ENCODE assay signal across 7 mouse cellular contexts in the genomic region with DNA sequence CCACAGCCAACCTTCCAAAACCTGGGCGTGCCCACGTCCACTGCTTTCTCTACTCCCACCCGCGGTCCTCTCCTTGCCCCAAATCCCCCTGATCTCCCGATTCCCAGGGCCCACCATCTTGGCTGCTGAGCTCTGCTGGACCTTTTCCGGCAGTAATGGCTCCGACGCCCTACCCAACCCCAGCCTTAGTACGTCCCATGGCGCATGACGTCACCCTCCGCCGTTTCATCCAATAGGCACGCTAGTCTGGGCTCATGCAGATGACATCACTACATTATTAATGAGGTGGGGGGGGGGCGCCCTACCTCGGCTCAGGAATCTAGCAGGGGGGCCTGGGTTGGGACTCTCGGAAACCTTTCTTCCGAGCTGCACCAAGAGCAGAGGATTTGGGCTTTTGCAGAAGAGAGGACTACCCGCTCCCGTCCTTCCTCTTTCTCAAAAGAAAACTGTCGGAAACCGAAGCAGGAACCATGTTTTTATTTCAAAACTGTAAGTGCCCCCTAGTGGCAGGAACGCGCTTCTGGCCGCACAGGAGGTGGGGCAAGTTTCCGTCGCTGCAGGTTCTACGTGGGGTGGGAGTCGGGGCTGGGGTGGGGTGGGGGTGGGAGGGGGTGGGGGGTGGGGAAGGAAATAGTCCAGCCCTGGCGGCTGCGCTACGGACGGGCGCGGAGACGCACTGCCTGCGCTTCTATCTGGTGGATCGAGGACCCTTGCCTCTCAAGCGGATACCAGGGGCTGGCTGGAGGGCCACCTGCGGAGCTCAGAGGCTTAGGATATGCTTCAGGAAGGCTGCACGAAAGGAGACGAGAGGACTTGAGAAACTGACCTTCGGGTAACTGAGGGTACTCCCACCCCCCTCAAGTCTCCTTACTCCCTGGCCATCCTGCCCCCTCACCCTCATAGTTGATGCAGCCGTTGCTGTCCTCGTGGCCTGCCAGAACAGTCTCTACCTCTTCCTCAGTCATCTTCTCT. TPM values are rescaled to one million over a fixed set of nuclear protein-coding genes. Genes with fewer than 3 reads are reported as not detected.
A peak's percentile ranks its signal among the peaks of the same experiment; 100 is the strongest.
DNase-seq lines count a peak whose midpoint lies in the region; ATAC-seq lines count a peak whose summit lies in the region.

A gene (minus strand): TSS at position 451 of the 972 bp plus-strand sequence.

- peak within 1 kb of the TSS; percentile 80 for H3K4me3 ChIP-seq in embryonic facial prominence, embryonic 12.5 days
- peak within 1 kb of the TSS; percentile 86 for H3K4me3 ChIP-seq in limb, embryonic 11.5 days (ENCODE audit: low read depth, low read length)
- peak within 1 kb of the TSS; percentile 81 for H3K4me3 ChIP-seq in midbrain, embryonic 14.5 days (replicated peaks; ENCODE audit: low read depth, low read length)

- H3K27ac ChIP-seq in embryonic facial prominence, embryonic 12.5 days: peak within 1 kb of the TSS; percentile 94
- peak within 1 kb of the TSS; percentile 73 for H3K27ac ChIP-seq in limb, embryonic 11.5 days (replicated peaks; ENCODE audit: low read depth, low read length)
- peak within 1 kb of the TSS; percentile 91 for H3K27ac ChIP-seq in midbrain, embryonic 14.5 days (replicated peaks; ENCODE audit: low read depth, low read length)

- H3K36me3 ChIP-seq in embryonic facial prominence, embryonic 12.5 days: peaks cover 31% of the 10 kb centered on the region
- peaks cover 18% of the 10 kb centered on the region for H3K36me3 ChIP-seq in limb, embryonic 11.5 days (ENCODE audit: control insufficient read depth, insufficient read depth, low read length)
- H3K36me3 ChIP-seq in midbrain, embryonic 14.5 days (ENCODE audit: control insufficient read depth, insufficient read depth, low read length): peaks cover 30% of the 10 kb centered on the region

- H3K9ac ChIP-seq in embryonic facial prominence, embryonic 12.5 days: peak within 1 kb of the TSS; percentile 84
- H3K9ac ChIP-seq in limb, embryonic 11.5 days (ENCODE audit: low read length): peak within 1 kb of the TSS; percentile 79
- H3K9ac ChIP-seq in midbrain, embryonic 14.5 days (replicated peaks; ENCODE audit: low read length): peak within 1 kb of the TSS; percentile 72

- DNase-seq in adrenal gland, postnatal 25 days: peak; percentile 98
- DNase-seq in heart, adult 11 months: peak; percentile 100
- DNase-seq in kidney, adult 18-20 months: peak; percentile 99
- peak; percentile 99 for DNase-seq in limb, embryonic 11.5 days (ENCODE audit: low spot score)
- peak; percentile 99 for DNase-seq in midbrain, embryonic 14.5 days
- DNase-seq in spleen, adult 18-20 months: peak; percentile 95 to 96

- H3K4me2 ChIP-seq in embryonic facial prominence, embryonic 12.5 days (replicated peaks): peak within 1 kb of the TSS; percentile 65
- peak within 1 kb of the TSS; percentile 77 for H3K4me2 ChIP-seq in limb, embryonic 11.5 days (ENCODE audit: low read depth, severe bottlenecking)
- peak within 1 kb of the TSS; percentile 71 for H3K4me2 ChIP-seq in midbrain, embryonic 14.5 days (ENCODE audit: low read length)

- no peaks in the 10 kb centered on the region for H3K27me3 ChIP-seq in embryonic facial prominence, embryonic 12.5 days
- no peaks in the 10 kb centered on the region for H3K27me3 ChIP-seq in limb, embryonic 11.5 days (ENCODE audit: control insufficient read depth, insufficient read depth, low read length)
- no peaks in the 10 kb centered on the region for H3K27me3 ChIP-seq in midbrain, embryonic 14.5 days (ENCODE audit: control insufficient read depth, insufficient read depth, low read length)

- WGBS in embryonic facial prominence, embryonic 12.5 days: under 1% methylated on average over 45 of the region's 45 CpGs
- under 1% methylated on average over 45 of the region's 45 CpGs for WGBS in limb, embryonic 11.5 days
- WGBS in midbrain, embryonic 14.5 days: 0% methylated on average over 45 of the region's 45 CpGs

- H3K4me1 ChIP-seq in embryonic facial prominence, embryonic 12.5 days: peaks cover 24% of the 10 kb centered on the region
- peaks cover 11% of the 10 kb centered on the region for H3K4me1 ChIP-seq in limb, embryonic 11.5 days (ENCODE audit: control insufficient read depth, insufficient read depth, low read length)
- H3K4me1 ChIP-seq in midbrain, embryonic 14.5 days (ENCODE audit: control insufficient read depth, insufficient read depth, low read length): peaks cover 26% of the 10 kb centered on the region

- H3K9me3 ChIP-seq in embryonic facial prominence, embryonic 12.5 days: no peaks in the 10 kb centered on the region
- H3K9me3 ChIP-seq in limb, embryonic 11.5 days (ENCODE audit: control insufficient read depth, low read length): no peaks in the 10 kb centered on the region
- no peaks in the 10 kb centered on the region for H3K9me3 ChIP-seq in midbrain, embryonic 14.5 days (ENCODE audit: control insufficient read depth, low read length)

- peak; percentile 90 for ATAC-seq in embryonic facial prominence, embryonic 12.5 days (ENCODE audit: insufficient number of reproducible peaks, insufficient read depth, low FRiP score, low TSS enrichment)
- ATAC-seq in limb, embryonic 11.5 days (ENCODE audit: insufficient number of reproducible peaks, low FRiP score, low TSS enrichment, low read depth): peak; percentile 92
- peak; percentile 95 for ATAC-seq in midbrain, embryonic 14.5 days (ENCODE audit: low FRiP score, low TSS enrichment)

RNA-seq across cellular contexts. Expression of the gene that starts here (rescaled TPM):
- 791 and 820 TPM in 2 replicates for total RNA-seq in adrenal gland, postnatal 25 days (2021)
- 877 and 907 TPM in 2 replicates for polyA plus RNA-seq in embryonic facial prominence, embryonic 12.5 days (2016; fragmentation: Nextera tagmentation; extraction: Ambion mirVana)
- 656 and 696 TPM in 2 replicates for polyA plus RNA-seq in limb, embryonic 11.5 days (2014; fragmentation: Nextera tagmentation; extraction: Ambion mirVana)
- polyA plus RNA-seq in midbrain, embryonic 14.5 days (2014; fragmentation: Nextera tagmentation; extraction: Ambion mirVana): 750 and 787 TPM in 2 replicates

Comparison
In these comparisons a context has a peak if more than half of its experiments do, and no peak if none do; other contexts are left out.
1. Peak in every context shown above with its lines: DNase-seq, ATAC-seq, H3K4me3 ChIP-seq and H3K27ac ChIP-seq.